Mouse (Mus musculus) ovary, postnatal 36 days (tissue): ENCODE measurements at regions not wholly inside any gene's neighbourhood (a gene's known extent, or its start where the extent isn't known, plus 50 kb on each side); places are given as distances from the start of the nearest gene placed in this dataset.

Source experiments
- DNase-seq: peaks from one replicate; pipeline ENCODE4 v3.0.0; 2022; ENCODE audit warnings: low spot score, mixed read lengths

DNA sequence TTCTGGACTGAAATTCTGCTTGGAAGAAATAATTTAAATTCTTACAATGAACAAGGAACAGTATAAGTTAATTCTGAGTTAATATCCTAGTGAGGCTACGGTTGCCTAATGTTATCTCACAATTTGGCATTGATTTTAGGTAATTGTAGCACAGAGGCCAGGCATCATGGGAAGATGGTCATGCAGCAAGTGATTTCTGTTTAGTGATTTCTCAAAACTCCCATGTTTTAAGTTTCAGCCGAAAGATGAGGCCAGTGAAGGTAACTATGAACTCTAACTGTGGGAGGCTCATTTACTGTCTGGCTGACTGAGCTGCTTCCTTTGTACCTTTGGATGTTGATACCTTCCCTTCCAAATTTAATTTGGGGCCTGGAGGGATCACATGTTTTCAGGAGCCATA is 65.6 kb upstream of the Cwc22 start:
- no peak for DNase-seq

DNA sequence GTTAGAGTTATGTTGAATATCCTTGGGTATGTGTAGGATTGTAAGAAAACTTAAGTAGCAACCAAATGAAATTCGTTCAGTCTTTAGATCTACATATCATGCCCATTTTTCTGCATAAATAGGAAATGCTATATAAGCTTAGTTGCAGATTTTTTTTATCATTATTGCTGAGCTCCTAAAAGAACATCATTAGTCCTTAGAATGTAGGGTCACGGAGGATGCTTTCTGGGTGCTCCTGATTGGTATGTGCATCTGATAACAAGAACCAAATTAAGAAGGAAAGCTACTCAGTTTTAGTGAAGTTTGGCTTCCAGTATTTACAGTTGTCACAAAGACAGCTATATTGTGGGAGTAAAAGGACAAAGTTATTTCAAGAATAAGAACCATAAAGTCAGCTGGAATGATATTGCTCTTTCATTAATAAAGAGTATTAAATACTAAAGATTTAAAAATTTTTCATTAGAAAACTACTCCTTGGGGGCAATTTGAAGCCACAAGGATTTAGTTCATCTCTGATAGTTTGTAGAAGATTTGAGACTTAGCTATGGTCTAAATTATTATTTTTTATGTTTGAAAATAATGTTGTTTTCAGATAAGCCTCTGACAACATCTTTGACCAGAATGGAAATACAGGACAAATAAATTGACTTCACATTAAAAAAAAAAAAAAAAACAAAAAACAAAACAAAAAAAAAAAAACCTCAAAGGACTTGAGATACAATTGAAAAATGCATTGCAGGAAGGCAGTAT is 65.1 kb upstream of the Cwc22 start:
- no peak for DNase-seq

DNA sequence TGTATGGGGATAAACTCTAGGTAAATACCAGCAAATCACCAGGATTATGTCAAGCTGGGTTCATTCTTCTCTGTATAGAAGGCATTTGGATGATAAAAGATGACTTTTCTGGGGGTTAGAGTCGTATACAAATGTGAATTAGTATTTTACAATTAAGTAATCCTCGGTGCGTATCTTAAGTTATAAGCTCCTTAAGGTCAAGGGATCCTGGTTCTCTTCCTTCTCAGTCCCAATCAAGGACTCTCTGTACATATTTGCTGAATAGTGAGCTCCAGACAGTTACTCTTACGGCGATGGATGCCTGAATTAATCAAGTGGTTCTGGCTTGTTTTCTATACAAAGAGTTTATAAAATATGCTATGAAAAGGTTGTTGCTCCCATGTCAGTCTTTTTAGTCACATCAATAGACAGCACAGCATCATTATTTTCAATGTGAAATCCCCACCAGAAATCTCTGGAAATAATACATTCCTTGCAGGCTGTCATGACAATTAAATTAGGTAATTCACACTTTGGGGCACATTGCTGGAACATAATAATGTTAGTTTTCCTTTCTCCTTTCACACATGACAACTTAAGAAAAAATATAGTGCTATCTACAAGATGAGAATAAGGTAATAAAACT is 64.0 kb upstream of the Cwc22 start:
- no peak for DNase-seq

DNA sequence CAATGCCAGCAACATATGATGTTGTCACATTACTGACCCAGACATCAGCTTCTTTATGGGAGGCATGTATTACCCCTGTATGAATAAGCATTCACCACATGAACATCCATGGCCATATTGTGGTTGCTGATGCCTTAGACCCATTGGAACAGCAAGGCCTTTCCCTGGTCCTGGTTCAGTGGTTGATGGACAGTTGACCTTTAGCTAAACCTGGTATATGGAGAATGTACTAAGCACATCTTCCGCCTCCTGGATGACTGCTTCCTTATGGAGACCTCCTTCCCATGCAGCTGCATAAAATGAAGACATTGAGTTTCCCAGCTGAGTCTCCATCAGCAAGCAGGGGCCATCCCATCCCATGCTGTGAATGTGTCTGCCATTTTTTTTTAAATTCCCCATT is 61.9 kb upstream of the Cwc22 start:
- no peak for DNase-seq

DNA sequence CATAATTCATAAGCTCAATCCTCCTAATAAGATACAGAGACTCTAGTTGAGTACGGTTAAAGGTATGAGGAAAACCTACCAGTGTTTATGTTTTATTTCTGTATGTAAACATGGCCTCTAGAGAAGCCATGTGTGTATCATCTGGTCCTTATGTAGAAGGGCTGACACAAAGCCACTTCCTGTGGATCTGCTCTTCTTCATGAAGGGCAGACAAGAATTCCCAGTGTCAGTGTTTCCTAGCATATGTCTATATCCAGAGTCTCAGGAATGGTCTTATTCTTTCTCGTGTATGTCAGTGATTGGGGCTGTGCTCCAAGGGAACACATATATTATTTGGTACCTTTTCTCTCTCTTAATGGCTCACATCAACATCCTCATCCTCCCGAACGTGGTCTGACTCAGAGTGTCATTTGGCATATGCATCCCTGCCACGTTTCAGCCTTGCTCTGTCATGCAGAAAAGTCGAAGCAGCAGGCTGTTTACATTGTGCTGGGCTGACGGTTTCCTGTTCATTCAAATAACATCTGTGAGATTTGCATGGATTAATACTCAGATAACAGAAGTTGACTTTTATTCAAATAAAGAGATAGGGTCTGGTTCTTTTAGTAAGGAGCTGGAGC is 59.3 kb upstream of the Cwc22 start:
- DNase-seq, result no peak

DNA sequence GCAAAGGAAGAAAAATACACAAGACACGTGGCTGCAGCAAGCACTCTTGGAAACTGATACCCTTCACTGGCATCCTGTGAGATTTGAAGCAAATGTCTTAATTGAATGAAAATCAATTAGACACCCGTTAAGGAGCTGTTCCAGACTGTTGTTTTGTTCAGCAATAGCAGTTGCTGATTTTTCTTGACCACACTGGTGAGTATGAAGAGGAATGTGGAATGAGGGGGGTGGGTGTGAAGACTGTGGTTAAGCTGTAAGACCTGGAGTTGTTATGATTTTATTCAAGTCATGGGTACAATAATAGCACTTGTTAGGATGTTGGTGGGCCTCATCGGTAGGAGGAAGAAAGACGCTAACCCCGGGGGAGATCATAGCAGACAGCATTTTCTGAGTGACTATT is 58.3 kb upstream of the Cwc22 start:
- no peak for DNase-seq
